Mouse (Mus musculus): ENCODE results near the gene Camk1d. TPM values are rescaled to one million over a fixed set of nuclear protein-coding genes. Genes with fewer than 3 reads are reported as not detected.

Gene Camk1d
- polyA plus RNA-seq, 2 experiments, result 0.63 to 0.83 TPM

DNA sequence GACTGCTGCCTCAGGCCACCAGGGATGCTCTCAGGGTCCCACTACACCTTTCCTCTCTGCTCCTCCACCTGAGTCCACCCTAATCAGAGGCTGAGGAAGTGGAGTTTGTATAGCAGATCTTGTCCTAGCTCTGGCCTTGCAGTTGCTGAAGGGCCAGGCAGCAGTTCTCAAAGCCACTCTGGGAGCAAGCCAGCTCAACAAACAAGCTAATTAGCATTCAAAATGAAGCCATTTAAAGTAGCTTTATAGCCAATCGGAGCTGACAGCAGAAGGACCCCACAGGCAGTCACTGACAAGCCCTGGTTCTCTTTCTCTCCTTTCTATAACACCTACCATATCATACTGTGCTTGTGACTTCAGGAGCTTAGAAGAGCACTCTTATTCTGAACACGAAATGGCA lies 21.6 kb upstream of the Camk1d start:
- DNase-seq (ENCODE audit: low read depth in 3 of 3, low spot score in 3 of 3) (no peak), ATAC-seq (ENCODE audit: insufficient read depth) (no peak)
- Histone ChIP-seq H3K27ac (no peak overlapping the region), H3K36me3 (replicated peaks; ENCODE audit: control insufficient read depth, insufficient read depth, low read depth) (no peaks in the 10 kb centered on the region), H3K4me1 (replicated peaks; ENCODE audit: control insufficient read depth in 2 of 2, insufficient read depth in 2 of 2, low read length in 1 of 2) (no peaks in the 10 kb centered on the region), H3K4me2 (ENCODE audit: low read depth) (no peak overlapping the region), H3K4me3 (ENCODE audit: insufficient read depth in 1 of 2, low read depth in 2 of 2, low read length in 2 of 2) (no peak overlapping the region), H3K27me3 (ENCODE audit: control insufficient read depth, insufficient read depth, low read length) (no peaks in the 10 kb centered on the region), H3K9ac (replicated peaks) (no peak overlapping the region), H3K9me3 (ENCODE audit: control insufficient read depth, low read length) (no peaks in the 10 kb centered on the region)
- 21% methylated on average over 2 of the region's 2 CpGs for WGBS (ENCODE audit: insufficient replicate concordance)
- TF ChIP-seq CTCF (IDR thresholded peaks at IDR 0.05; ENCODE audit: low read depth) (no peak), EP300 (IDR thresholded peaks at IDR 0.05; ENCODE audit: low read depth) (no peak)

DNA sequence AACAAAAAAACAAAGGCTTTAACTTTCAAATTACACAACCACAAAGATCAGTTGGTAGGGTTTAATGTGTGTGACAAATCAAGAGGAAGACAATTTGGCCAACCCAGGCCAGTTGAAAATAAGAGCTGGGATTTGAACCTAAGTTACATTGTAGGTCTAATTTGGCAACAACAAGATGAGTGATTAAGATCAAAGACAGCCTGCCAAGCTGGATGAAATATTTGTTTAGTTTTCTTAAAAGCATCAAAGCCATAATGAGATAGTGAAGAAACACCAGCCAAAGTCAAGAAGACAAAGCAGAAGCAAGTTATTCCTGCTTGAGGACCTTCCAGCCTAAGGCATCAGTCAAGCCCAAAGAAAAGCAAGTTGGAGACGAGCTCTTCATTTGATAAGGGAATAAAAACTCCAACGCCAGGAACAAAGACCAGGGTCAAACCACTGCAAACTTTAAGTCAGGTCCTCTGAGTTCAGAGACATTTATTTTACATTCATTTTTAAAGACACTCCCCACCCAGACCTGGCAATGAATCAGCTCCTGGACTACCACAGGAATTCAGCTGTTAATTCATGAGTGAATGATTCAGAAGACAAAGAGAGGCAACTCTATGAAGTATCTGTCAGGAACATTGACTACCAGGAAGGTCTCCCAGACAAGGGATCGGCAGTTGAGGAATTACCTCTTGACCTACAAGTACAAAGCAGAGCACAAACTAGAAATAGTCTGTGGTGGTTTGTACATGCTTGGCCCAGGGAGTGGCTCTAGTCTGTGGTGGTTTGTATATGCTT lies 19.2 kb upstream of the Camk1d start:
- no peak overlapping the region for H3K9ac ChIP-seq (replicated peaks)
- DNase-seq (ENCODE audit: low read depth in 3 of 3, low spot score in 3 of 3) (no peak), ATAC-seq (ENCODE audit: insufficient read depth) (no peak)
- H3K27ac ChIP-seq, result no peak overlapping the region
- H3K9me3 ChIP-seq (ENCODE audit: control insufficient read depth, low read length), result no peaks in the 10 kb centered on the region
- no peak overlapping the region for H3K4me3 ChIP-seq (ENCODE audit: insufficient read depth in 1 of 2, low read depth in 2 of 2, low read length in 2 of 2)
- H3K4me1 ChIP-seq (replicated peaks; ENCODE audit: control insufficient read depth in 2 of 2, insufficient read depth in 2 of 2, low read length in 1 of 2), result no peaks in the 10 kb centered on the region
- H3K27me3 ChIP-seq (ENCODE audit: control insufficient read depth, insufficient read depth, low read length), result no peaks in the 10 kb centered on the region
- 57% methylated on average over 3 of the region's 3 CpGs for WGBS (ENCODE audit: insufficient replicate concordance)
- TF ChIP-seq EP300 (IDR thresholded peaks at IDR 0.05; ENCODE audit: low read depth), result no peak
- no peak for TF ChIP-seq CTCF (IDR thresholded peaks at IDR 0.05; ENCODE audit: low read depth)
- no peak overlapping the region for H3K4me2 ChIP-seq (ENCODE audit: low read depth)
- H3K36me3 ChIP-seq (replicated peaks; ENCODE audit: control insufficient read depth, insufficient read depth, low read depth), result no peaks in the 10 kb centered on the region

DNA sequence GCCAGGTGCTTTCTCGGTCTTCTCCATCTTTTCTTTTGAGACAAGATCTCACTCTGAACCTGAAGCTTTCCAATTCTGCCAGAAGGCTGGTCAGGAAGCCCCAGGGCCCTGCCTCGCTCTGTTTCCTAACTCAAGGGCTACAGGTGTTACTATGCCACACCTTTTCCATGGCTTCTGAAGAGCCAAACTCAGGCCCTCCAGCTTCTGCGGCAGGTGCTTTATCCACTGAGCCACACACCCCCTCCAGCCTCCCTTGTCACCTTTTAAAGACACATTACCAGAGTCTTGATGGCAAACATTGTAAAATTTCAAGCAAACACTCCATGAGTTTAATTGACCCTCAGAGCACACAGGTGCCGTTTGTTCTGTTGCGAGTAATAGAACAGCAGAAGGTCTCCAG lies 17.7 kb upstream of the Camk1d start:
- TF ChIP-seq EP300 (IDR thresholded peaks at IDR 0.05; ENCODE audit: low read depth) (no peak), CTCF (IDR thresholded peaks at IDR 0.05; ENCODE audit: low read depth) (no peak)
- no peaks in the 10 kb centered on the region for H3K9me3 ChIP-seq (ENCODE audit: control insufficient read depth, low read length)
- no peaks in the 10 kb centered on the region for H3K36me3 ChIP-seq (replicated peaks; ENCODE audit: control insufficient read depth, insufficient read depth, low read depth)
- H3K27ac ChIP-seq, result no peak overlapping the region
- no peak overlapping the region for H3K9ac ChIP-seq (replicated peaks)
- H3K27me3 ChIP-seq (ENCODE audit: control insufficient read depth, insufficient read depth, low read length), result no peaks in the 10 kb centered on the region
- H3K4me2 ChIP-seq (ENCODE audit: low read depth), result no peak overlapping the region
- ATAC-seq (ENCODE audit: insufficient read depth) (no peak), DNase-seq (ENCODE audit: low read depth in 3 of 3, low spot score in 3 of 3) (no peak)
- no peaks in the 10 kb centered on the region for H3K4me1 ChIP-seq (replicated peaks; ENCODE audit: control insufficient read depth in 2 of 2, insufficient read depth in 2 of 2, low read length in 1 of 2)
- H3K4me3 ChIP-seq (ENCODE audit: insufficient read depth in 1 of 2, low read depth in 2 of 2, low read length in 2 of 2), result no peak overlapping the region
- WGBS (ENCODE audit: insufficient replicate concordance), result 73% methylated on average over 5 of the region's 5 CpGs

GRCm38 (mm10) chr2:5730364-5730792 lies 16.1 kb upstream of the Camk1d start:
- Histone ChIP-seq H3K9me3 (ENCODE audit: control insufficient read depth, low read length) (no peaks in the 10 kb centered on the region), H3K4me3 (ENCODE audit: insufficient read depth in 1 of 2, low read depth in 2 of 2, low read length in 2 of 2) (no peak overlapping the region), H3K36me3 (replicated peaks; ENCODE audit: control insufficient read depth, insufficient read depth, low read depth) (no peaks in the 10 kb centered on the region), H3K27me3 (ENCODE audit: control insufficient read depth, insufficient read depth, low read length) (no peaks in the 10 kb centered on the region), H3K4me1 (replicated peaks; ENCODE audit: control insufficient read depth in 2 of 2, insufficient read depth in 2 of 2, low read length in 1 of 2) (no peaks in the 10 kb centered on the region), H3K27ac (no peak overlapping the region), H3K9ac (replicated peaks) (no peak overlapping the region), H3K4me2 (ENCODE audit: low read depth) (no peak overlapping the region)
- DNase-seq (ENCODE audit: low read depth in 3 of 3, low spot score in 3 of 3) (no peak), ATAC-seq (ENCODE audit: insufficient read depth) (no peak)
- TF ChIP-seq EP300 (IDR thresholded peaks at IDR 0.05; ENCODE audit: low read depth) (no peak), CTCF (IDR thresholded peaks at IDR 0.05; ENCODE audit: low read depth) (no peak)
- WGBS (ENCODE audit: insufficient replicate concordance), result 69% methylated on average over 15 of the region's 15 CpGs

- Histone ChIP-seq H3K36me3 (replicated peaks; ENCODE audit: control insufficient read depth, insufficient read depth, low read depth) (no peaks in the 10 kb centered on the region), H3K9ac (replicated peaks) (no peak overlapping the region), H3K4me1 (replicated peaks; ENCODE audit: control insufficient read depth in 2 of 2, insufficient read depth in 2 of 2, low read length in 1 of 2) (no peaks in the 10 kb centered on the region), H3K4me3 (ENCODE audit: insufficient read depth in 1 of 2, low read depth in 2 of 2, low read length in 2 of 2) (no peak overlapping the region), H3K27ac (no peak overlapping the region), H3K27me3 (ENCODE audit: control insufficient read depth, insufficient read depth, low read length) (no peaks in the 10 kb centered on the region), H3K9me3 (ENCODE audit: control insufficient read depth, low read length) (no peaks in the 10 kb centered on the region), H3K4me2 (ENCODE audit: low read depth) (no peak overlapping the region)
- ATAC-seq (ENCODE audit: insufficient read depth) (no peak), DNase-seq (ENCODE audit: low read depth in 3 of 3, low spot score in 3 of 3) (no peak)
- 62% methylated on average over 7 of the region's 7 CpGs for WGBS (ENCODE audit: insufficient replicate concordance)
- no peak for TF ChIP-seq CTCF (IDR thresholded peaks at IDR 0.05; ENCODE audit: low read depth)
- no peak for TF ChIP-seq EP300 (IDR thresholded peaks at IDR 0.05; ENCODE audit: low read depth)
Observed at GRCm38 (mm10) chr2:5729931-5730330, 15.6 kb upstream of the Camk1d start.

All from liver, embryonic 14.5 days (tissue).